Mouse (Mus musculus) brown adipose tissue, adult 24 weeks (tissue): ENCODE results near the gene Angptl2. TPM values are rescaled to one million over a fixed set of nuclear protein-coding genes. Genes with fewer than 3 reads are reported as not detected.

Experiments
- H3K27ac ChIP-seq: fragments of 200-500 bp; replicated peaks from 2 replicates; pipeline ENCODE4 v1.5.1; 2012; ENCODE audit warnings: low read depth, mild to moderate bottlenecking, low read length
- H3K4me1 ChIP-seq: fragments of 200-500 bp; 2 replicates; pipeline ENCODE4 v1.6.1; 2012; ENCODE audit warnings: low read length, mixed read lengths; ENCODE audit not compliant: control insufficient read depth, insufficient read depth, insufficient read length
- H3K4me3 ChIP-seq: fragments of 200-500 bp; 2 replicates; pipeline ENCODE4 v1.5.1; 2012; ENCODE audit warnings: low read depth, mild to moderate bottlenecking, low read length, moderate library complexity; ENCODE audit not compliant: insufficient read depth
- polyA plus RNA-seq: library from polyadenylated mRNA; stranded (reverse); fragments of >200 nt; gene quantifications from 2 replicates; pipeline ENCODE4 v1.2.4, GENCODE M21; 2012; ENCODE audit not compliant: missing spikeins, insufficient read depth, insufficient read length

Angptl2 gene
- polyA plus RNA-seq, 1 experiment = 34.1 TPM

- Histone ChIP-seq H3K27ac (no peak overlapping the region), H3K4me3 (no peak overlapping the region), H3K4me1 (peaks cover 5% of the 10 kb centered on the region; the same call in 1 of the 2 replicates)
Observed at GRCm38 (mm10) chr2:33232782-33233570, 17.1 kb downstream of the Angptl2 start.

- Histone ChIP-seq H3K27ac (no peak overlapping the region), H3K4me1 (peaks cover 5% of the 10 kb centered on the region; the same call in 1 of the 2 replicates), H3K4me3 (no peak overlapping the region)
Observed at GRCm38 (mm10) chr2:33233856-33234255, 18.0 kb downstream of the Angptl2 start.

- Histone ChIP-seq H3K27ac (no peak overlapping the region), H3K4me3 (no peak overlapping the region), H3K4me1 (peaks cover 5% of the 10 kb centered on the region; the same call in 1 of the 2 replicates)
Observed at GRCm38 (mm10) chr2:33234848-33235247, 19.0 kb downstream of the Angptl2 start.

- H3K4me3 ChIP-seq = no peak overlapping the region
- no peak overlapping the region for H3K27ac ChIP-seq
- 0 out of 2 replicates have a peak, but pooled peaks cover 3% of the 10 kb centered on the region for H3K4me1 ChIP-seq
Observed at GRCm38 (mm10) chr2:33237581-33237980, 21.7 kb downstream of the Angptl2 start.

- no peaks in the 10 kb centered on the region for H3K4me1 ChIP-seq
- no peak overlapping the region for H3K27ac ChIP-seq
Observed at GRCm38 (mm10) chr2:33244880-33245279, 29.0 kb downstream of the Angptl2 start.

GRCm38 (mm10) chr2:33245350-33245749 lies 29.5 kb downstream of the Angptl2 start:
- Histone ChIP-seq H3K4me3 (no peak overlapping the region), H3K4me1 (no peaks in the 10 kb centered on the region), H3K27ac (no peak overlapping the region)

More at GRCm38 (mm10) chr2:33244880-33245279, 29.0 kb downstream of the Angptl2 start:
- H3K4me3 ChIP-seq = no peak overlapping the region

- Histone ChIP-seq H3K4me1 (peaks cover 7% of the 10 kb centered on the region), H3K27ac (no peak overlapping the region), H3K4me3 (no peak overlapping the region)
Observed at GRCm38 (mm10) chr2:33246841-33247240, 31.0 kb downstream of the Angptl2 start.

GRCm38 (mm10) chr2:33248549-33248948 lies 32.7 kb downstream of the Angptl2 start:
- Histone ChIP-seq H3K4me1 (peaks cover 7% of the 10 kb centered on the region), H3K4me3 (no peak overlapping the region), H3K27ac (no peak overlapping the region)

GRCm38 (mm10) chr2:33249922-33250633 lies 34.2 kb downstream of the Angptl2 start:
- no peak overlapping the region for H3K27ac ChIP-seq
- H3K4me3 ChIP-seq = no peak overlapping the region
- H3K4me1 ChIP-seq = peaks cover 7% of the 10 kb centered on the region

- H3K27ac ChIP-seq = no peak overlapping the region
- H3K4me1 ChIP-seq = peaks cover 13% of the 10 kb centered on the region
- no peak overlapping the region for H3K4me3 ChIP-seq
Observed at GRCm38 (mm10) chr2:33252751-33253150, 36.9 kb downstream of the Angptl2 start.

GRCm38 (mm10) chr2:33253572-33254190 lies 37.8 kb downstream of the Angptl2 start:
- H3K4me3 ChIP-seq = no peak overlapping the region
- H3K27ac ChIP-seq = no peak overlapping the region
- peaks cover 13% of the 10 kb centered on the region for H3K4me1 ChIP-seq

GRCm38 (mm10) chr2:33254318-33254985 lies 38.6 kb downstream of the Angptl2 start:
- Histone ChIP-seq H3K27ac (no peak overlapping the region), H3K4me1 (peaks cover 13% of the 10 kb centered on the region), H3K4me3 (no peak overlapping the region)

- Histone ChIP-seq H3K4me1 (peaks cover 6% of the 10 kb centered on the region; the same call in 1 of the 2 replicates), H3K4me3 (no peak overlapping the region), H3K27ac (no peak overlapping the region)
Observed at GRCm38 (mm10) chr2:33256769-33257537, 41.1 kb downstream of the Angptl2 start.

GRCm38 (mm10) chr2:33260772-33261171 lies 44.9 kb downstream of the Angptl2 start:
- Histone ChIP-seq H3K4me1 (0 out of 2 replicates have a peak, but pooled peaks cover 2% of the 10 kb centered on the region), H3K27ac (no peak overlapping the region), H3K4me3 (no peak overlapping the region)
